Comparison of ENCODE assay signal across 16 mouse cellular contexts in genomic region chr8:117262685-117263084, GRCm38 (mm10). TPM values are rescaled to one million over a fixed set of nuclear protein-coding genes. Genes with fewer than 3 reads are reported as not detected.
DNase-seq lines count a peak whose midpoint lies in the region; ATAC-seq and TF ChIP-seq lines count a peak whose summit lies in the region.
"Had no signal": no experiment of that assay in that cellular context is flagged by ENCODE, and none has a peak within 500 bp of the region (broad histone marks: within the 10 kb centered on the region; RNA-seq: fewer than 3 reads in every experiment).

No protein-coding gene starts in this region.

- TF ChIP-seq EP300 in MEL (IDR thresholded peaks at IDR 0.05; ENCODE audit: low read depth in 1 of 2, low read length in 2 of 2), result peak in 1 of 2 experiments; percentile 82; a peak in 2 of 4 replicates

- no peaks in the 10 kb centered on the region for H3K27me3 ChIP-seq in lung, embryonic 14.5 days (ENCODE audit: insufficient read depth, low read length)
- H3K27me3 ChIP-seq in MEL (ENCODE audit: control insufficient read depth in 1 of 2, insufficient read depth in 2 of 2, low read length in 2 of 2), result no peaks in the 10 kb centered on the region
- no peaks in the 10 kb centered on the region for H3K27me3 ChIP-seq in liver, adult 2 months (ENCODE audit: control insufficient read depth, insufficient read depth, low read length)
- H3K27me3 ChIP-seq: CH12.LX; heart, embryonic 15.5 days; hindbrain, embryonic 15.5 days; midbrain, embryonic 13.5 days; neural tube, embryonic 13.5 days had no signal

- no peak overlapping the region for H3K9ac ChIP-seq in lung, embryonic 14.5 days
- H3K9ac ChIP-seq in MEL (ENCODE audit: control insufficient read depth, low read depth, low read length, poor library complexity, severe bottlenecking), result peak overlapping the region; percentile 37
- H3K9ac ChIP-seq in liver, adult 2 months (ENCODE audit: low read depth, low read length), result no peak overlapping the region
- H3K9ac ChIP-seq: heart, embryonic 15.5 days; hindbrain, embryonic 15.5 days had no signal

- no peaks in the 10 kb centered on the region for H3K36me3 ChIP-seq in lung, embryonic 14.5 days (ENCODE audit: insufficient read depth)
- H3K36me3 ChIP-seq in MEL (ENCODE audit: control insufficient read depth in 1 of 2, insufficient read depth in 2 of 2, low read length in 2 of 2), result peaks cover 0 to 36% of the 10 kb centered on the region in 2 experiments
- H3K36me3 ChIP-seq in liver, adult 2 months (ENCODE audit: control insufficient read depth, insufficient read depth, low read length), result no peaks in the 10 kb centered on the region
- H3K36me3 ChIP-seq: heart, embryonic 15.5 days; hindbrain, embryonic 15.5 days; midbrain, embryonic 13.5 days; neural tube, embryonic 13.5 days had no signal

- ATAC-seq in lung, embryonic 14.5 days (ENCODE audit: insufficient read depth), result no peak
- ATAC-seq in megakaryocyte-erythroid progenitor cell, adult 5-6 weeks (replicated peaks; ENCODE audit: low FRiP score, low TSS enrichment, poor library complexity, severe bottlenecking), result peak; percentile 12; the same call in 1 of the 2 replicates
- ATAC-seq: midbrain, embryonic 13.5 days had no signal

- no peak overlapping the region for H3K4me2 ChIP-seq in lung, embryonic 14.5 days
- H3K4me2 ChIP-seq: heart, embryonic 15.5 days had no signal

- peak; percentile 26 for DNase-seq in lung, embryonic 14.5 days
- no peak for DNase-seq in lung, postnatal 36 days
- DNase-seq in MEL (ENCODE audit: low read depth, low spot score), result peak; percentile 92
- DNase-seq in liver, adult 2 months (ENCODE audit: extremely low read depth, low read depth, low spot score), result peak; percentile 41
- no peak for DNase-seq in testis, postnatal 10 days (ENCODE audit: low spot score)
- DNase-seq in kidney, postnatal 14 days, result no peak
- DNase-seq: adrenal gland, adult 8-10 months; kidney, postnatal 36 days; retina, postnatal 1 day; thymus, adult 2 months had no signal

- H3K9me3 ChIP-seq in lung, embryonic 14.5 days (ENCODE audit: low read depth, low read length), result no peaks in the 10 kb centered on the region
- H3K9me3 ChIP-seq in MEL (replicated peaks; ENCODE audit: insufficient read depth, low read length), result no peaks in the 10 kb centered on the region
- H3K9me3 ChIP-seq: heart, embryonic 15.5 days; hindbrain, embryonic 15.5 days; midbrain, embryonic 13.5 days; neural tube, embryonic 13.5 days had no signal

- no peak overlapping the region for H3K4me3 ChIP-seq in lung, embryonic 14.5 days (ENCODE audit: low read depth, low read length)
- peak overlapping the region; percentile 18 to 25 for H3K4me3 ChIP-seq in MEL (ENCODE audit: control insufficient read depth in 1 of 2, insufficient read depth in 1 of 2, low read depth in 2 of 2, low read length in 2 of 2)
- H3K4me3 ChIP-seq in liver, adult 2 months (ENCODE audit: insufficient read depth, low read depth, low read length), result no peak overlapping the region
- H3K4me3 ChIP-seq: heart, embryonic 15.5 days had no signal

- 41% methylated on average over 8 of the region's 8 CpGs for WGBS in lung, embryonic 14.5 days
- WGBS in liver, adult 2 months, result 22% methylated on average over 8 of the region's 8 CpGs

- TF ChIP-seq RAD21 in MEL (IDR thresholded peaks at IDR 0.05; ENCODE audit: low read depth, low read length), result no peak

- TF ChIP-seq CTCF in lung, embryonic 14.5 days (IDR thresholded peaks at IDR 0.05; ENCODE audit: low read depth), result no peak
- TF ChIP-seq CTCF in MEL (IDR thresholded peaks at IDR 0.05 in 2 of 3, conservative IDR thresholded peaks at IDR 0.05 in 1 of 3; ENCODE audit: control insufficient read depth in 1 of 3, insufficient read depth in 1 of 3, low read depth in 2 of 3, low read length in 3 of 3, poor library complexity in 1 of 3, severe bottlenecking in 1 of 3), result no peak
- no peak for TF ChIP-seq CTCF in liver, adult 2 months (IDR thresholded peaks at IDR 0.05; ENCODE audit: low read depth, low read length)

- H3K79me2 ChIP-seq in MEL (ENCODE audit: control insufficient read depth, insufficient read depth, low read length, poor library complexity), result peaks cover 86% of the 10 kb centered on the region
- peaks cover 66% of the 10 kb centered on the region for H3K79me2 ChIP-seq in liver, adult 2 months (ENCODE audit: control insufficient read depth, insufficient read depth, low read length)

- peak in 1 of 2 experiments; percentile 26; a peak in 1 of 4 replicates for TF ChIP-seq POLR2A in MEL (IDR thresholded peaks at IDR 0.05; ENCODE audit: control insufficient read depth in 1 of 2, insufficient read depth in 1 of 2, low read depth in 1 of 2, low read length in 2 of 2, poor library complexity in 1 of 2)
- no peak for TF ChIP-seq POLR2A in liver, adult 2 months (IDR thresholded peaks at IDR 0.05; ENCODE audit: extremely low read depth, insufficient read depth, low read length)

- H3K4me1 ChIP-seq in lung, embryonic 14.5 days (ENCODE audit: insufficient read depth), result peaks cover 36% of the 10 kb centered on the region
- H3K4me1 ChIP-seq in MEL (ENCODE audit: control insufficient read depth in 1 of 2, insufficient read depth in 2 of 2, low read length in 2 of 2), result peaks cover 13 to 44% of the 10 kb centered on the region in 2 experiments
- H3K4me1 ChIP-seq in liver, adult 2 months (ENCODE audit: control insufficient read depth, insufficient read depth, low read length), result peaks cover 34% of the 10 kb centered on the region

- H3K27ac ChIP-seq in lung, embryonic 14.5 days (ENCODE audit: low read depth), result no peak overlapping the region
- H3K27ac ChIP-seq in MEL (ENCODE audit: control insufficient read depth, low read depth, low read length), result peak overlapping the region; percentile 80
- no peak overlapping the region for H3K27ac ChIP-seq in liver, adult 2 months (replicated peaks; ENCODE audit: insufficient read depth, low read depth, low read length)
- H3K27ac ChIP-seq: heart, embryonic 15.5 days; hindbrain, embryonic 15.5 days; midbrain, embryonic 13.5 days; neural tube, embryonic 13.5 days had no signal

TF ChIP-seq in MEL, 35 proteins besides CTCF, POLR2A, EP300 and RAD21 (continues in another document):
- TF ChIP-seq HCFC1 (IDR thresholded peaks at IDR 0.05; ENCODE audit: low read depth, low read length) (peak; percentile 45; the same call in 1 of the 2 replicates), JUND (IDR thresholded peaks at IDR 0.05; ENCODE audit: low read depth, low read length) (no peak), GATA1 (IDR thresholded peaks at IDR 0.05; ENCODE audit: low read depth, low read length) (peak; percentile 59), MYB (IDR thresholded peaks at IDR 0.05; ENCODE audit: low read depth, low read length) (peak; percentile 27; the same call in 1 of the 2 replicates), MEF2A (IDR thresholded peaks at IDR 0.05; ENCODE audit: extremely low read depth, insufficient replicate concordance, low read depth, low read length, poor library complexity, severe bottlenecking) (no peak), GABPA (IDR thresholded peaks at IDR 0.05; ENCODE audit: low read depth, low read length) (no peak), MYC (IDR thresholded peaks at IDR 0.05; ENCODE audit: low read depth, low read length) (peak; percentile 56; the same call in 1 of the 2 replicates), UBTF (IDR thresholded peaks at IDR 0.05; ENCODE audit: borderline replicate concordance, insufficient read depth, low read depth, low read length) (no peak), NELFE (IDR thresholded peaks at IDR 0.05; ENCODE audit: low read depth, low read length) (no peak), ZC3H11A (IDR thresholded peaks at IDR 0.05; ENCODE audit: low read depth, low read length) (no peak), RCOR1 (IDR thresholded peaks at IDR 0.05; ENCODE audit: low read depth, low read length) (no peak), CHD2 (IDR thresholded peaks at IDR 0.05; ENCODE audit: low read length) (no peak), ZMIZ1 (IDR thresholded peaks at IDR 0.05; ENCODE audit: low read depth, low read length) (no peak), SIN3A (IDR thresholded peaks at IDR 0.05; ENCODE audit: low read length) (peak; percentile 96), POLR2AphosphoS2 (IDR thresholded peaks at IDR 0.05; ENCODE audit: low read length) (no peak), ELF1 (IDR thresholded peaks at IDR 0.05; ENCODE audit: low read depth, low read length) (no peak; the same call in 1 of the 2 replicates), TAL1 (IDR thresholded peaks at IDR 0.05; ENCODE audit: low read length) (no peak), TCF12 (IDR thresholded peaks at IDR 0.05; ENCODE audit: low read depth, low read length) (peak; percentile 68), KAT2A (conservative IDR thresholded peaks at IDR 0.05; ENCODE audit: low read depth, low read length) (no peak), E2F4 (IDR thresholded peaks at IDR 0.05; ENCODE audit: borderline replicate concordance, low read depth, low read length) (no peak), USF1 (IDR thresholded peaks at IDR 0.05; ENCODE audit: low read depth, low read length) (0 out of 2 replicates have a peak, but pooled peaks have one; percentile 14), POLR2AphosphoS5 (IDR thresholded peaks at IDR 0.05; ENCODE audit: borderline replicate concordance, low read depth, low read length) (no peak), MAFK (IDR thresholded peaks at IDR 0.05; ENCODE audit: borderline replicate concordance, low read depth, low read length) (no peak), ETS1 (IDR thresholded peaks at IDR 0.05; ENCODE audit: low read depth, low read length) (peak; percentile 93), BHLHE40 (IDR thresholded peaks at IDR 0.05; ENCODE audit: borderline replicate concordance, low read depth, low read length) (0 out of 2 replicates have a peak, but pooled peaks have one; percentile 21), NRF1 (IDR thresholded peaks at IDR 0.05; ENCODE audit: insufficient read depth, low read depth, low read length, poor library complexity, severe bottlenecking) (no peak), MAZ (IDR thresholded peaks at IDR 0.05; ENCODE audit: low read depth, low read length) (0 out of 2 replicates have a peak, but pooled peaks have one; percentile 33), ZNF384 (IDR thresholded peaks at IDR 0.05; ENCODE audit: low read depth, low read length) (no peak), SMC3 (IDR thresholded peaks at IDR 0.05; ENCODE audit: low read depth, low read length) (no peak)

RNA-seq across cellular contexts. Expression of gene Cmip, which starts 5.8 kb away (rescaled TPM):
- polyA plus RNA-seq in lung, embryonic 14.5 days (2014; fragmentation: Nextera tagmentation; extraction: Ambion mirVana), result 22.8 and 26.5 TPM in 2 replicates
- 17.0 and 20.8 TPM in 2 replicates for total RNA-seq in MEL (2012; rRNA removed)
- 10 to 100 TPM in 1 of 2 experiments, not detected in 1; 71.8 TPM for polyA plus RNA-seq in MEL (2012; ENCODE audit: insufficient read depth in 1 of 2, insufficient read length in 2 of 2, low read depth in 1 of 2, low replicate concordance in 2 of 2, missing spikeins in 1 of 2)
- total RNA-seq in liver, adult 2 months (2014; rRNA removed), result 8.8 and 17.7 TPM in 2 replicates
- polyA plus RNA-seq in liver, adult 2 months (2012; rRNA removed), result 21.0 and 30.3 TPM in 2 replicates
- 40.2 and 60.7 TPM in 2 replicates for total RNA-seq in megakaryocyte-erythroid progenitor cell, adult 5-6 weeks (2014; fragmentation: Nextera tagmentation)
- total RNA-seq in megakaryocyte-erythroid progenitor cell, adult 5-6 weeks (2017), result 9.3 and 9.6 TPM in 2 replicates

Comparison
In these comparisons a context has a peak if more than half of its experiments do, and no peak if none do; other contexts are left out.
1. DNase-seq: peak in lung, embryonic 14.5 days (single experiment), MEL (single experiment) and liver, adult 2 months (single experiment); none in lung, postnatal 36 days (single experiment), testis, postnatal 10 days (single experiment) and kidney, postnatal 14 days (single experiment).
2. H3K4me3 ChIP-seq: peak in MEL (2 of 2); none in lung, embryonic 14.5 days (single experiment) and liver, adult 2 months (single experiment).